Mouse (Mus musculus): ENCODE measurements at regions not wholly inside any gene's neighbourhood (a gene's known extent, or its start where the extent isn't known, plus 50 kb on each side); places are given as distances from the start of the nearest gene placed in this dataset.

DNA sequence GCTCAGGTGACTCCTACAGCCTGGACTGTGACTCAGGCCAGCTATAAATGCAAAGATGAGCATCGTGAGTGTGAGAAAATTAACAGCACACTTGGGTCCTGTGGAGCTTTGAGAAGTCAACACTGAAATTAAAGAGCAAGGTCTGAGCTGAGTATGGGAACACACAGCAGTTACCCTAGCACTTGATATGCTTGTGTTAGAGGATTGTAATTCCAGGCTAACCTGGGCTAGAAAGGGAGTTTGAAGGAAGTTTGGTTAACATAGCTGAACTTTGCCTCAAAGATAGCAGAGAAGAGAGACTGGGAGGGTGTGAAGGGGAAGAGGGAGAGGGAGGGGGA lies 694.4 kb downstream of the Inhba start:
- H3K4me3 ChIP-seq: no peak overlapping the region
- no peak overlapping the region; the same call in 1 of the 2 replicates for H3K27ac ChIP-seq (replicated peaks)
- WGBS: 51% methylated on average over 1 of the region's 1 CpGs
- no peaks in the 10 kb centered on the region for H3K36me3 ChIP-seq
- DNase-seq (ENCODE audit: low spot score): no peak
- H3K27me3 ChIP-seq (ENCODE audit: low read depth, poor library complexity, severe bottlenecking): no peaks in the 10 kb centered on the region
- H3K4me1 ChIP-seq: no peaks in the 10 kb centered on the region
- H3K9me3 ChIP-seq (replicated peaks): no peaks in the 10 kb centered on the region

GRCm38 (mm10) chr13:16715296-16715960 lies 703.8 kb downstream of the Inhba start:
- 0 out of 2 replicates have a peak, but pooled peaks cover 6% of the 10 kb centered on the region for H3K4me1 ChIP-seq
- no peak for DNase-seq (ENCODE audit: low spot score)
- H3K9me3 ChIP-seq (replicated peaks): no peaks in the 10 kb centered on the region
- no peaks in the 10 kb centered on the region for H3K36me3 ChIP-seq
- H3K27me3 ChIP-seq (ENCODE audit: low read depth, poor library complexity, severe bottlenecking): no peaks in the 10 kb centered on the region
- no peak overlapping the region for H3K4me3 ChIP-seq
- WGBS: 71% methylated on average over 5 of the region's 5 CpGs
- H3K27ac ChIP-seq (replicated peaks): no peak overlapping the region

- Histone ChIP-seq H3K27ac (replicated peaks) (no peak overlapping the region), H3K27me3 (ENCODE audit: low read depth, poor library complexity, severe bottlenecking) (no peaks in the 10 kb centered on the region), H3K36me3 (no peaks in the 10 kb centered on the region), H3K4me3 (no peak overlapping the region), H3K9me3 (replicated peaks) (no peaks in the 10 kb centered on the region), H3K4me1 (0 out of 2 replicates have a peak, but pooled peaks cover 6% of the 10 kb centered on the region)
- WGBS: 63% methylated on average over 6 of the region's 6 CpGs
- DNase-seq (ENCODE audit: low spot score): no peak
These were observed 704.7 kb downstream of the Inhba start for GRCm38 (mm10) chr13:16716340-16716739.

GRCm38 (mm10) chr13:16716796-16717749 lies 705.4 kb downstream of the Inhba start:
- Histone ChIP-seq H3K27me3 (ENCODE audit: low read depth, poor library complexity, severe bottlenecking) (no peaks in the 10 kb centered on the region), H3K4me1 (0 out of 2 replicates have a peak, but pooled peaks cover 6% of the 10 kb centered on the region), H3K36me3 (no peaks in the 10 kb centered on the region), H3K9me3 (replicated peaks) (no peaks in the 10 kb centered on the region), H3K27ac (replicated peaks) (no peak overlapping the region), H3K4me3 (no peak overlapping the region)
- 76% methylated on average over 5 of the region's 5 CpGs for WGBS
- no peak for DNase-seq (ENCODE audit: low spot score)

- WGBS: 91% methylated on average over 2 of the region's 2 CpGs
- H3K4me3 ChIP-seq: no peak overlapping the region
- no peaks in the 10 kb centered on the region for H3K9me3 ChIP-seq (replicated peaks)
- H3K27me3 ChIP-seq (ENCODE audit: low read depth, poor library complexity, severe bottlenecking): no peaks in the 10 kb centered on the region
- DNase-seq (ENCODE audit: low spot score): no peak
- H3K36me3 ChIP-seq: no peaks in the 10 kb centered on the region
- no peak overlapping the region for H3K27ac ChIP-seq (replicated peaks)
- 0 out of 2 replicates have a peak, but pooled peaks cover 6% of the 10 kb centered on the region for H3K4me1 ChIP-seq
These were observed 708.4 kb downstream of the Inhba start for GRCm38 (mm10) chr13:16720090-16720489.

GRCm38 (mm10) chr13:16725350-16725749 lies 713.7 kb downstream of the Inhba start:
- 89% methylated on average over 5 of the region's 5 CpGs for WGBS
- Histone ChIP-seq H3K27ac (replicated peaks) (no peak overlapping the region), H3K4me3 (no peak overlapping the region), H3K4me1 (no peaks in the 10 kb centered on the region), H3K27me3 (ENCODE audit: low read depth, poor library complexity, severe bottlenecking) (no peaks in the 10 kb centered on the region), H3K9me3 (replicated peaks) (no peaks in the 10 kb centered on the region), H3K36me3 (no peaks in the 10 kb centered on the region)
- no peak for DNase-seq (ENCODE audit: low spot score)

DNA sequence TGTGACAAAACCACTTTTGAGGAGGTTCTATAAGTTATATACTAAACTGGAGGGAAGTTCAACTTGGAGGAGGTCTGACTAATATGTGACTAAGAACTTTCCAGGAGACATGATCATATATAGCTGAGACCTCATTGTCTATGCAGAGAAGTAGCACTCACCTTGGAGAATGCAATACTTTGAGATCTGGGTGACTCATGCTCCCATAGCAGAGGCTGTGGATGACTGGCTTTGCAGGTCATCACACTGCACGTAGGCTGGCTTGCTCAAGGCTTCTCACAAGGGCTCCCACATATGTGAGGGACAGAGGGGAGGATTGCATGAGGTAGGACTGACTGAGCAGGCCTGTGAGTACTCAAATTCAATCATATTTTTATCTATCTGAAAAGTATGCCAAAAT lies 726.7 kb downstream of the Inhba start:
- H3K4me3 ChIP-seq: no peak overlapping the region
- no peaks in the 10 kb centered on the region for H3K36me3 ChIP-seq
- H3K27ac ChIP-seq (replicated peaks): no peak overlapping the region
- H3K4me1 ChIP-seq: no peaks in the 10 kb centered on the region
- no peaks in the 10 kb centered on the region for H3K9me3 ChIP-seq (replicated peaks)
- no peaks in the 10 kb centered on the region for H3K27me3 ChIP-seq (ENCODE audit: low read depth, poor library complexity, severe bottlenecking)
- DNase-seq (ENCODE audit: low spot score): no peak
- WGBS: 91% methylated on average over 1 of the region's 1 CpGs

GRCm38 (mm10) chr13:16739563-16739962 lies 727.9 kb downstream of the Inhba start:
- Histone ChIP-seq H3K27me3 (ENCODE audit: low read depth, poor library complexity, severe bottlenecking) (no peaks in the 10 kb centered on the region), H3K9me3 (replicated peaks) (no peaks in the 10 kb centered on the region), H3K4me3 (no peak overlapping the region), H3K4me1 (no peaks in the 10 kb centered on the region), H3K27ac (replicated peaks) (no peak overlapping the region), H3K36me3 (no peaks in the 10 kb centered on the region)
- DNase-seq (ENCODE audit: low spot score): no peak
- 83% methylated on average over 3 of the region's 3 CpGs for WGBS

DNA sequence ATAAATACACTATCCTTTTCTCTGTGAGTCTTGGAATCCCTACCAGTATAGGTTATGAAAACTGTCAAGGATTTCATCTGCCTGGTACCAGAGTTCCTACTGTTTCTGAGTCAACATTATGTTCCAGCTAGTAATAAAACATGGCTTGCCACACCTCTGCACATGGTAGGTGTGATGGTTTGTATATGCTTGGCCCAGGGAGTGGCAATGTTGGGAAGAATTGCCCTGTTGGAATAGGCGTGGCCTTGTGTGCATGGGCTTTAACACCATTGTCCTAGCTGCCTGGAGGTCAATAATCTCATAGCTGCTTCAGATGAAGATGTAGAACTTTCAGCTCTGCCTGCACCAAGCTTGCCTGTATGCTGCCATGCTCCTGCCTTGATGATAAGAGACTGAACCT lies 732.6 kb downstream of the Inhba start:
- H3K9me3 ChIP-seq (replicated peaks): no peaks in the 10 kb centered on the region
- WGBS: 81% methylated on average over 1 of the region's 1 CpGs
- no peak for DNase-seq (ENCODE audit: low spot score)
- H3K27ac ChIP-seq (replicated peaks): no peak overlapping the region
- no peaks in the 10 kb centered on the region for H3K4me1 ChIP-seq
- no peaks in the 10 kb centered on the region for H3K36me3 ChIP-seq
- no peak overlapping the region for H3K4me3 ChIP-seq
- no peaks in the 10 kb centered on the region for H3K27me3 ChIP-seq (ENCODE audit: low read depth, poor library complexity, severe bottlenecking)

GRCm38 (mm10) chr13:16745644-16746043 lies 734.0 kb downstream of the Inhba start:
- DNase-seq (ENCODE audit: low spot score): no peak
- Histone ChIP-seq H3K9me3 (replicated peaks) (no peaks in the 10 kb centered on the region), H3K36me3 (no peaks in the 10 kb centered on the region), H3K4me1 (no peaks in the 10 kb centered on the region), H3K27me3 (ENCODE audit: low read depth, poor library complexity, severe bottlenecking) (no peaks in the 10 kb centered on the region), H3K4me3 (no peak overlapping the region), H3K27ac (replicated peaks) (no peak overlapping the region)
- 92% methylated on average over 1 of the region's 1 CpGs for WGBS

GRCm38 (mm10) chr13:16746451-16746850 lies 734.8 kb downstream of the Inhba start:
- Histone ChIP-seq H3K4me3 (no peak overlapping the region), H3K27ac (replicated peaks) (no peak overlapping the region), H3K27me3 (ENCODE audit: low read depth, poor library complexity, severe bottlenecking) (no peaks in the 10 kb centered on the region), H3K9me3 (replicated peaks) (no peaks in the 10 kb centered on the region), H3K36me3 (no peaks in the 10 kb centered on the region), H3K4me1 (no peaks in the 10 kb centered on the region)
- 92% methylated on average over 1 of the region's 1 CpGs for WGBS
- DNase-seq (ENCODE audit: low spot score): no peak

GRCm38 (mm10) chr13:16756264-16756663 lies 744.6 kb downstream of the Inhba start:
- WGBS: 70% methylated on average over 3 of the region's 3 CpGs
- Histone ChIP-seq H3K27me3 (ENCODE audit: low read depth, poor library complexity, severe bottlenecking) (no peaks in the 10 kb centered on the region), H3K4me1 (no peaks in the 10 kb centered on the region), H3K36me3 (no peaks in the 10 kb centered on the region), H3K27ac (replicated peaks) (no peak overlapping the region), H3K4me3 (no peak overlapping the region), H3K9me3 (replicated peaks) (no peaks in the 10 kb centered on the region)
- DNase-seq (ENCODE audit: low spot score): no peak

DNA sequence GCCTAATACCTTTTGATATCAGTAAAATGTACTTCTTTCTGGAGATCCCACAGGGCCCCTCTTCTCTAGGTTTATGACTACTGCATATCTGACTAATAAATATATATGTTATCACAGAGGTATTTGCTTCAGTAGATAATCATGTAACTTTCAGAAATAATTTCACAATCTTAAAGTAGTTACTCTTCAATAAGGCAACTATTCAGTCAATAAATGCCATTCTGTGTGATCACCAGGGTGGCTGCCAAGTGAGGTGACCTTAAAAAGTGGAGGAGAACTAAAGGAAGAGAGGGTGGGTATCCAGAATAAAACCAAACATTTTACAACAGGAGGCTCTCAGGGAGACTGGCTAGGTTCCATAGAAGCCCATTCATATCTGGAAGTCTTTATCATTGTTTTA lies 748.4 kb downstream of the Inhba start:
- Histone ChIP-seq H3K27me3 (ENCODE audit: low read depth, poor library complexity, severe bottlenecking) (no peaks in the 10 kb centered on the region), H3K9me3 (replicated peaks) (no peaks in the 10 kb centered on the region), H3K27ac (replicated peaks) (no peak overlapping the region), H3K4me1 (peaks cover 14% of the 10 kb centered on the region; the same call in 1 of the 2 replicates), H3K36me3 (no peaks in the 10 kb centered on the region), H3K4me3 (no peak overlapping the region)
- no peak for DNase-seq (ENCODE audit: low spot score)
